8 mouse cellular contexts compared by ENCODE assay signal in genomic region chr7:16401991-16402431, GRCm38 (mm10). TPM values are rescaled to one million over a fixed set of nuclear protein-coding genes. Genes with fewer than 3 reads are reported as not detected.
A peak's percentile ranks its signal among the peaks of the same experiment; 100 is the strongest.
DNase-seq lines count a peak whose midpoint lies in the region; ATAC-seq lines count a peak whose summit lies in the region.

No protein-coding gene starts in this region.

- peak overlapping the region; percentile 100 for H3K9ac ChIP-seq in kidney, embryonic 16.5 days (replicated peaks; ENCODE audit: low read length)
- peak overlapping the region; percentile 100 for H3K9ac ChIP-seq in neural tube, embryonic 14.5 days (replicated peaks; ENCODE audit: low read depth, low read length)

- H3K4me2 ChIP-seq in kidney, embryonic 16.5 days (replicated peaks; ENCODE audit: low read depth, low read length), result peak overlapping the region; percentile 93
- peak overlapping the region; percentile 60 for H3K4me2 ChIP-seq in neural tube, embryonic 14.5 days (ENCODE audit: low read depth, low read length)

- WGBS in heart, embryonic 10.5 days, result under 1% methylated on average over 17 of the region's 17 CpGs
- WGBS in kidney, embryonic 16.5 days, result under 1% methylated on average over 17 of the region's 17 CpGs
- under 1% methylated on average over 17 of the region's 17 CpGs for WGBS in neural tube, embryonic 14.5 days

- peaks cover 41% of the 10 kb centered on the region for H3K4me1 ChIP-seq in heart, embryonic 10.5 days
- H3K4me1 ChIP-seq in kidney, embryonic 16.5 days (ENCODE audit: insufficient read depth, low read length), result peaks cover 39% of the 10 kb centered on the region
- H3K4me1 ChIP-seq in neural tube, embryonic 14.5 days (ENCODE audit: control insufficient read depth, insufficient read depth, low read length), result peaks cover 36% of the 10 kb centered on the region

- peak; percentile 55 for DNase-seq in 416B (ENCODE audit: low read depth)
- DNase-seq in MEL-GATA-1-ER (ENCODE audit: extremely low read depth, low read depth), result peak; percentile 53
- DNase-seq in cerebellum, postnatal 36 days, result peak; percentile 36 to 47
- DNase-seq in heart, embryonic 10.5 days (ENCODE audit: low spot score), result peak; percentile 92
- peak; percentile 60 for DNase-seq in lung, adult 18-20 months

- peak overlapping the region; percentile 92 for H3K4me3 ChIP-seq in heart, embryonic 10.5 days
- peak overlapping the region; percentile 89 for H3K4me3 ChIP-seq in kidney, embryonic 16.5 days (ENCODE audit: low read length)
- peak overlapping the region; percentile 98 for H3K4me3 ChIP-seq in neural tube, embryonic 14.5 days (ENCODE audit: low read depth, low read length)

- H3K27ac ChIP-seq in heart, embryonic 10.5 days, result peak overlapping the region; percentile 100
- peak overlapping the region; percentile 100 for H3K27ac ChIP-seq in kidney, embryonic 16.5 days (ENCODE audit: low read length)
- peak overlapping the region; percentile 100 for H3K27ac ChIP-seq in neural tube, embryonic 14.5 days (ENCODE audit: low read depth, low read length)

- no peaks in the 10 kb centered on the region for H3K9me3 ChIP-seq in heart, embryonic 10.5 days
- H3K9me3 ChIP-seq in kidney, embryonic 16.5 days (ENCODE audit: low read length), result no peaks in the 10 kb centered on the region
- H3K9me3 ChIP-seq in neural tube, embryonic 14.5 days (ENCODE audit: control insufficient read depth, low read length), result no peaks in the 10 kb centered on the region

- no peak for ATAC-seq in kidney, embryonic 16.5 days (ENCODE audit: low FRiP score, low TSS enrichment)
- ATAC-seq in neural tube, embryonic 14.5 days (ENCODE audit: low read depth), result no peak
- ATAC-seq in monocyte, adult 5-6 weeks (replicated peaks; ENCODE audit: insufficient number of reproducible peaks, low FRiP score, low TSS enrichment, poor library complexity, severe bottlenecking), result no peak

- peaks cover under 1% of the 10 kb centered on the region; the same call in 1 of the 2 replicates for H3K36me3 ChIP-seq in heart, embryonic 10.5 days
- H3K36me3 ChIP-seq in kidney, embryonic 16.5 days (ENCODE audit: insufficient read depth, low read length), result no peaks in the 10 kb centered on the region
- no peaks in the 10 kb centered on the region for H3K36me3 ChIP-seq in neural tube, embryonic 14.5 days (ENCODE audit: control insufficient read depth, insufficient read depth, low read length)

- no peaks in the 10 kb centered on the region for H3K27me3 ChIP-seq in heart, embryonic 10.5 days (ENCODE audit: insufficient read depth, poor library complexity, severe bottlenecking)
- H3K27me3 ChIP-seq in kidney, embryonic 16.5 days (ENCODE audit: insufficient read depth, low read length), result no peaks in the 10 kb centered on the region
- H3K27me3 ChIP-seq in neural tube, embryonic 14.5 days (ENCODE audit: control insufficient read depth, insufficient read depth, low read length), result no peaks in the 10 kb centered on the region

RNA-seq across cellular contexts. Expression of gene Zc3h4, which starts 1.3 kb away (rescaled TPM):
- 12.9 and 19.4 TPM in 2 replicates for polyA plus RNA-seq in heart, embryonic 10.5 days (2016; fragmentation: Nextera tagmentation; extraction: Ambion mirVana)
- polyA plus RNA-seq in kidney, embryonic 16.5 days (2015; fragmentation: Nextera tagmentation; extraction: Ambion mirVana), result 14.8 and 14.9 TPM in 2 replicates
- 15.8 and 18.5 TPM in 2 replicates for polyA plus RNA-seq in neural tube, embryonic 14.5 days (2014; fragmentation: Nextera tagmentation; extraction: Ambion mirVana)
- 20.4 to 63.1 TPM (median 27.4 TPM) in 3 replicates for total RNA-seq in monocyte, adult 5-6 weeks (2017)

RNA-seq across cellular contexts. Expression of gene Sae1, which starts 14.4 kb away (rescaled TPM):
- 302 and 359 TPM in 2 replicates for polyA plus RNA-seq in heart, embryonic 10.5 days (2016; fragmentation: Nextera tagmentation; extraction: Ambion mirVana)
- polyA plus RNA-seq in kidney, embryonic 16.5 days (2015; fragmentation: Nextera tagmentation; extraction: Ambion mirVana), result 337 and 347 TPM in 2 replicates
- 197 and 245 TPM in 2 replicates for polyA plus RNA-seq in neural tube, embryonic 14.5 days (2014; fragmentation: Nextera tagmentation; extraction: Ambion mirVana)
- 108 to 150 TPM (median 134 TPM) in 3 replicates for total RNA-seq in monocyte, adult 5-6 weeks (2017)

RNA-seq across cellular contexts. Expression of gene Tmem160, which starts 50.6 kb away (rescaled TPM):
- 90.2 and 91.9 TPM in 2 replicates for polyA plus RNA-seq in heart, embryonic 10.5 days (2016; fragmentation: Nextera tagmentation; extraction: Ambion mirVana)
- polyA plus RNA-seq in kidney, embryonic 16.5 days (2015; fragmentation: Nextera tagmentation; extraction: Ambion mirVana), result 50.7 and 54.6 TPM in 2 replicates
- 62.7 and 70.4 TPM in 2 replicates for polyA plus RNA-seq in neural tube, embryonic 14.5 days (2014; fragmentation: Nextera tagmentation; extraction: Ambion mirVana)
- total RNA-seq in monocyte, adult 5-6 weeks (2017), result 16.1 to 32.9 TPM (median 21.0 TPM) in 3 replicates

Comparison
In these comparisons a context has a peak if more than half of its experiments do, and no peak if none do; other contexts are left out.
1. DNase-seq: peak in every context shown above with its lines; median percentile 92 in heart, embryonic 10.5 days; 60 in lung, adult 18-20 months; 55 in 416B; 53 in MEL-GATA-1-ER; 42 in cerebellum, postnatal 36 days.